Mouse (Mus musculus) neural tube, embryonic 14.5 days (tissue): ENCODE results near the gene Scel. TPM values are rescaled to one million over a fixed set of nuclear protein-coding genes. Genes with fewer than 3 reads are reported as not detected.

Experiments used
- microRNA-seq: library from miRNA; unstranded; fragments of <30 nt; microRNA quantifications from one replicate; pipeline ENCODE4, GENCODE M21; 2016
- polyA plus RNA-seq: library from polyadenylated mRNA; unstranded; fragments of >200 nt; fragmentation: Nextera tagmentation; extraction: Ambion mirVana; gene quantifications from 2 replicates; pipeline ENCODE4 v1.2.1, GENCODE M21; 2014

Scel gene
- polyA plus RNA-seq, 1 experiment from 2014 or later, result 0.13 TPM

Small RNA genes lying within 50 kb of the gene (microRNA-seq; reads per million reads assigned to microRNA genes)
- not detected for gene Gm22877

Other genes starting within 250 kb of the Scel start
- 93.7 and 97.9 TPM in 2 replicates for gene Mycbp2, start 166.5 kb upstream of the Scel start, polyA plus RNA-seq
- 23.7 and 25.9 TPM in 2 replicates for gene Slain1, start 136.9 kb downstream of the Scel start, polyA plus RNA-seq